17 mouse cellular contexts compared by ENCODE assay signal in genomic region chr9:33691731-33692130, GRCm38 (mm10).
DNase-seq lines count a peak whose midpoint lies in the region.
"Had no signal": no experiment of that assay in that cellular context is flagged by ENCODE, and none has a peak within 500 bp of the region (broad histone marks: within the 10 kb centered on the region; RNA-seq: fewer than 3 reads in every experiment).

No protein-coding gene starts in this region.

- DNase-seq in retina, embryonic 14.5 days (ENCODE audit: low spot score) = peak; percentile 68
- peak; percentile 66 for DNase-seq in retina, postnatal 1 day
- DNase-seq in spleen, postnatal 14 days (ENCODE audit: low spot score in 2 of 2) = no peak
- no peak for DNase-seq in forebrain, embryonic 10.5 days (ENCODE audit: extremely low spot score, low spot score)
- DNase-seq: adrenal gland, adult 2 months; adrenal gland, adult 8-10 months; adrenal gland, postnatal 10 days; adrenal gland, postnatal 14 days; adrenal gland, postnatal 25 days; adrenal gland, postnatal 36 days; B cell, adult 2 months; cerebellum, adult 11 months; cerebellum, adult 11-12 months; cerebellum, adult 18-20 months had no signal

- H3K4me1 ChIP-seq in forebrain, embryonic 10.5 days = no peaks in the 10 kb centered on the region

- H3K36me3 ChIP-seq in forebrain, embryonic 10.5 days (replicated peaks) = no peaks in the 10 kb centered on the region
- H3K36me3 ChIP-seq: G1E had no signal

- no peaks in the 10 kb centered on the region for H3K9me3 ChIP-seq in forebrain, embryonic 10.5 days
- H3K9me3 ChIP-seq: G1E had no signal

- no peak overlapping the region for H3K27ac ChIP-seq in forebrain, embryonic 10.5 days

- no peaks in the 10 kb centered on the region for H3K27me3 ChIP-seq in forebrain, embryonic 10.5 days (ENCODE audit: poor library complexity, severe bottlenecking)
- H3K27me3 ChIP-seq: CH12.LX, Patski had no signal

- 85% methylated on average over 4 of the region's 4 CpGs for WGBS in forebrain, embryonic 10.5 days

- no peak overlapping the region for H3K4me3 ChIP-seq in forebrain, embryonic 10.5 days

Comparison
In these comparisons a context has a peak if more than half of its experiments do, and no peak if none do; other contexts are left out.
1. DNase-seq: peak in retina, embryonic 14.5 days (single experiment) and retina, postnatal 1 day (single experiment); none in spleen, postnatal 14 days (0 of 2) and forebrain, embryonic 10.5 days (single experiment).